Mouse (Mus musculus) inflammation-experienced regulatory T-cells, adult 6 months (primary cell): Measurements from ENCODE around the gene Tmem183a. TPM values are rescaled to one million over a fixed set of nuclear protein-coding genes. Genes with fewer than 3 reads are reported as not detected.
A peak's percentile ranks its signal among the peaks of the same experiment; 100 is the strongest.

ENCODE experiments used
- ATAC-seq: one replicate; pipeline ENCODE4 v1.8.0; 2017
- polyA plus RNA-seq, 3 experiments: library from polyadenylated mRNA; unstranded; fragments of 100-300 nt; shearing (Covaris generic); gene quantifications; one replicate each; pipeline ENCODE4 v1.2.1; 2017

The Tmem183a gene
- 10 to 100 TPM; 25.8 to 26.9 (median 26.6) TPM for polyA plus RNA-seq

GRCm38 (mm10) chr1:134361857-134362212, at the start of gene Tmem183a:
Tmem183a (minus strand) TSS chr1:134361979.
- ATAC-seq: peak; percentile 96

- ATAC-seq: no peak
These were observed 46.3 kb upstream of the Tmem183a start for GRCm38 (mm10) chr1:134408080-134408479.

DNA sequence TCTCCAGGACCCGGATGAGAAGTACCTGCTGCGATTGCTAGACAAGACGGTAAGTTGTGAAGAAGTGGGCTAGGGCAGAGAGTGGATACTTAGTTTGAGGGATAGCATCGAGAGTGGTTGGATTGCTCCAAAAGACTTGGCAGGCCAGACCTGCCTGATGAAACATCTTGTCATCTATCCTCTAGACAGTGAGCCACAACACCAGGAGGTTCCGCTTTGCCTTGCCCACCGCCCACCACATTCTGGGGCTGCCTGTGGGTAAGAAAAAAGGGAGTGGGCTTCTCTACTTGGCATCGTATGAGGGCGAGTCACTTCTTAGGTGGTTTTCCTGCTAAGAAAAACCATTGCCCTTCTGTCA, 44.6 kb upstream of the Tmem183a start:
- ATAC-seq: no peak

DNA sequence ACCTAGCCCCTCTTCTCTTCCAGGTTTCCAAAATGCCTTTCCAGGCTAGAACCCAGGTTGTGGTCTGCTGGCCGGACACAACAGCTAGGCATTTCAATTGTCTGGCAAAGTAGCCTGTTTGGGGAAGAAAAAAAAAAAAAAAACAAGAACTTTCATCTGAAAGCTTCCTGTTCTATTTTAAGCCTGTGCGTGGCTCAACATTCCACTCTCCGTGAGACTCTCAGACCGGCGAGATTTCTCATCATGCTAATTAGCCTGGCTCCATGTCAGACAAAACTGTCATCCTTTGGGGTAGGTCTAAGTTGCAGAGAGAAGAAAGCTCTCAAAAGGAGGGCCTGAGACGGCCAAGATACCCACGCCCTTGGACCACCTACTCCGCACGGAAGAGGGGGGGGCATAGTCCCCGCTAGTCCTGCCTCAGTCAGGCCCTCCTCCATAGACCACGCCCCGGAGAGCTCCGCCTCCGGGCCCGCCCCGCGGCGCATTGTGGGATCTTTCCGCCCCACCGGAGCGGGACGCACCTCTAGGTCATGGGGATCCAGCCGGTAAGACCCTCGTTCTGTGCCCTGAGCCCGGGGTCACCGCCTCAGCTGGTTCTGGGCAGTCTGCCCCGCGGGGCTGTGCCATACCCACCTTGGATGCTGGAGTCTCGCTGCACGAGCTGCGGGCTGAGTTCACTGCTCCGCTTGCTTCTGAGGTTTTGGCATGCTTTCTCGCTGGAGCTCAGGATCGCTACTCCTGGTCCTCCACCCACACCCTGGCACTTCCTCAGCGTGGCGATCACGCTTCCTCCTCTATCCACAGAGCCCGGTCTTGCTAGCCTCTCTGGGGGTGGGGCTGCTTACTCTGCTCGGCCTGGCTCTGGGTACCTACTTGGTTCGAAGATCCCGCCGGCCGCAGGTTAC, 44.0 kb upstream of the Tmem183a start, which contains the start of gene Cyb5r1:
TSS of gene Cyb5r1 (plus strand) at position 51 of the 905 bp plus-strand sequence.
- peak; percentile 94 for ATAC-seq

GRCm38 (mm10) chr1:134399735-134400134, 38.0 kb upstream of the Tmem183a start:
- ATAC-seq: no peak

GRCm38 (mm10) chr1:134398210-134398609, 36.4 kb upstream of the Tmem183a start:
- no peak for ATAC-seq

GRCm38 (mm10) chr1:134393827-134394226, 32.0 kb upstream of the Tmem183a start:
- ATAC-seq: no peak

- no peak for ATAC-seq
These were observed 23.9 kb upstream of the Tmem183a start, which contains the start of gene 4933406M09Rik for GRCm38 (mm10) chr1:134385666-134386065. 4933406M09Rik (plus strand) TSS chr1:134385940.

DNA sequence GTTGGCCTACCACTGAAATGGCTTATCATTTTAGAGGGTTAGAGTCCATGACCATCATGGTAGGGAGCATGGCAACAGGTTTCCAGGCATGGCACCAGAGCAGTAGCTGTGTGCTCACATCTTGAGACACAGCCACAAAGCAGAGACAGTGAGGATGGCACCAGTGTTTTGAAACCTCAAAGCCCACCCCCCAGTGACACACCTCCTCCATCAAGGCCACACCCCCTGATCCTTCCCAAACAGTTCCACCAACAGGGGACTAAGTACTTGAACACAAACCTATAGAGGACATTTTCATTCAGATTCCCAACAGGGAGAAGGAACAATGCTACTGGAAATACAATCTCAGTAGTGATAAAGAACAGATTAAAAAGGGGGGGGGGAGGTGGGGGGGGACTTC, 23.4 kb upstream of the Tmem183a start:
- ATAC-seq: no peak

DNA sequence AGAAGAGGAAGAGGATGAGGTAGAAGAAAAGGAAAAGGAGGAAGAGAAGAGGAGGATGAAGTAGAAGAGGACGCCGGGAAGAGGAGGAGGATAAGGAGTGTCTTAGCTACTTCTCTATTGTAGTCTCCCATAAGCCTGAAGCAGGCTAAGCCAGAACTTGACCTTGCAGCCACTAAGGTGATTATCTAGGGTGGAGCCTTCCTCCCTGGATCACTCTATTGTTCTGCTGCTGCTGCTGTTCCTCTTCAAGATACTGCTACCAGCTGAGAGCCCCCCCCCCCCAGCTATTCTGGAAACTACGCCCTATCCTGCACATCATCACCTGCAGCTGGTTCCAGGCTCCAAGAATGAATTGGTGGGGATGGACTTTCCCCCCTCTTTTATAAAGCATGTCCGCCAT, 22.8 kb upstream of the Tmem183a start:
- ATAC-seq: no peak

- no peak for ATAC-seq
These were observed 20.2 kb upstream of the Tmem183a start for GRCm38 (mm10) chr1:134381795-134382625.

DNA sequence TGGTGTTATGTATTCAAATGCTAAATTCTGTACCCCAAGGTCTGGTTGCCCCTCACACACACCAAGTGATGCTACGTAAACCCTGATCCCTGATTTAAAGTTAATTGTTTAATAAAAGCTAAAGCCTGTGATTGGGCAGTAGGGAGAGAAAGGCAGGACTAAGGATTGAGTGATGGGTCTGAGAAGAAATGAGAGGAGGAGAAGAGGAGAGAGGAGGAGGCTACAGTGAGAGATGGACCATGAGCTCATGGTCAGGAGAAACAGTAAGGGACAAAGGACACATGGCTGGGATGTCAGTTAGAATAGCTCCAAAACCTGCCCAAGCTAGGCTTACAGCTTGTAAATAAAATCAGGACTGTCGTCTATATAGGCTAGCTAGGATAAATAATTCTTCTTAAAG, 19.3 kb upstream of the Tmem183a start:
- ATAC-seq: no peak

- no peak for ATAC-seq
These were observed 12.3 kb upstream of the Tmem183a start for GRCm38 (mm10) chr1:134374124-134374523.

- ATAC-seq: no peak
These were observed 7.1 kb upstream of the Tmem183a start for GRCm38 (mm10) chr1:134368777-134369337.

DNA sequence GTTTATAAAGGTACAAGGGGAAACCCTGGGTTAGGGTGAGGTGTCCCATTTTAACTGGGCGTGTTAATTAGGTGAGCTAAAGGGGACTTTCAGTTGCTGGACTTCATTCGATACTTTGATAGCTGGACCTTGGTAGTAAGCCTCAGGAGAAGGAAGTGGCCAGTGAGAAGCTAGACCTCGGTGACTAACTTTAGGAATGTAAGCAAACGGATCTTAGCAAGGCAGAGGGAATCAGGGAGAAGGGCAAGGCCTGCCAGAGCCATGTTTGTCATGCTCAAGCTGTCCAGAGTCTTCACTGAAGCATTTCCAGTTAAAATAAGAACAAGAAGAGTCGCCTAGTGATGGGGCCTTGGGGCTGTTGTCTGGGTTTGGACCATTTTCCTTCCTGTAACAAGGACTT, 3.7 kb upstream of the Tmem183a start:
- no peak for ATAC-seq

DNA sequence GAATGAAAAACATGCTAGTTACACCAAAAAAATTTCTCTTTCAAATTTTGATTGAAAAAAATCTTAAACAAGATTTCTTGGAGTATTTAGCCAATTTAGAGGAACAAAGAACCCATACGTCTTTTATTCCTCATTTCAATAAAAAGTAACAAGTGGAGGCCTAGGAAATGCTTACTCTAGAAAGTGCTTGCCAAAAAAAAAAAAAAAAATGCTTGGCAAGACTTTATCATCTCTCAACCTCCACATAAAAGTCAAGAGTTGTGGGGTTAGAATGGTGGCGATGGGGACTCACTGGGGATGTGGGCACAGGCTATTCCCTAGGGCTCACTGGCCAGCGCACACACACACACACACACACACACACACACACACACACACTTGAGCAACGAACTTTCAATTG, 1.4 kb upstream of the Tmem183a start:
- ATAC-seq: no peak

DNA sequence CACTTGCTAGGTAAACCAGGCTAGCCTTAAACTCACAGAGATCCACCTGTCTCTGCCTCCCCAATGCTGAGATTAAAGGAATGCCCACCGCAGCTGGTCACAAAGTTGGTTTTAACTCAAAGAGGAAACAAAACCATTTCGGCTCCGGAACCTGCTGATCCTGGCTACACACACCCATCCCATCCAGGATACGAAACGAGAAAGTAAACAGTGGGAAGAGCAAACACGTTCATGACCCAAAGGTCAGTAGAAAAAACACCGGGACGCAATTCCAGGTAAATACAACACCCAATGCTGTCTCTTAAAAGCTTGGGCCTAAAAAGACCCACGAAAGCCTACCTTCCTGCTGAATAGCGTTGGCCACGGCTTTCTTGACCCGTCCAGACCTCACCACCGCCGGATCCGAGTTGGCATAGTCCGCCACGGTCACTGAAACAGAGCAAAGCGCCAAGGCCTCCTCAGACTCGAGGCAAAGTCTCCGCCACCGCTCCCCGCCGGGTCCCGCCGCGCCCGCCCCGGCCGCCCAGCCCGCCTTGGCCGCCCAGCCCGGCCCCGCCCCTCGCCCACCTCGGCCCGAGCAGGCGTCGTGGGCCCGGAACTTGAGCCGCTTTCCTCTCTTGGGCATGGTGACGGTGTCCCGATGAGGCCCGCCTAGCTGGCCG, 453 bp downstream of the Tmem183a start:
- ATAC-seq: no peak

DNA sequence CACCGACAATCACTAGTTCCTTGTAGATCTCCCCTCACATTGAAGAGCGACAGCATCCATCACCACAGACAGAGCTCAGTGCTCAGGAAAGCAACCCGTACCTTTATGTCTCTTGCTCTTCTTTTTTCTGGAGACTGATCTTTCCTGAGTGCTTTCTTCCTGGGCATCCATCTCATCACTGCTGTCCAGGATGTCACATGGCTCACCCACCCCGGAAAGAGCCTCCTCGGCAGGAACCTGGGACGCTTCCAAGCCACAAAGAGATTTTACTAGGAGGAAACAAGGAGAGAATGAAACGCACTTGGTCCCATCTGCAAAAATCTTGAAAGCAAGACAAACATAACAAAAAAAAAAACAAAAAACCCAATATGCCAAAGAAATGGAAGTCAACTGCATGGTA, 1.1 kb downstream of the Tmem183a start:
- ATAC-seq: no peak

DNA sequence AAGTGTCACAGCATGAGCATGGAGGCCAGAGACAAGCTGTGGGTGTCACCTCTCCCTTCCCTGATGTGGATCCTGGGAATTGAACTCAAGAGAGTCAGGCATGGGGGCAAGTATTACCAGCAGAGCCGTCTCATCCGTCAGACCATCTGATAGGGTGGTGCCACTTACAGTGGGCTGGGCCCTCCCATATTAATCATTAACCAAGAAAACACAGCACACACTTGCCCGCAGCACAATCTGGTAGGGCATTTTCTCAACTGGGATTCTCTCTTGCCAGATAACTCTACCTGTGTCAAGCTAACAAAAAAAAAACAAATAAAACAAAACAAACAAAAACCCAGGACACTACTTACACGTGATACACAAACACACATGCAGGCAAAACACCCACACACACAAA, 4.3 kb downstream of the Tmem183a start:
- ATAC-seq: no peak

- no peak for ATAC-seq
These were observed 8.5 kb downstream of the Tmem183a start for GRCm38 (mm10) chr1:134353326-134353725.

- ATAC-seq: no peak
These were observed 14.0 kb downstream of the Tmem183a start for GRCm38 (mm10) chr1:134347791-134348190.

- no peak for ATAC-seq
These were observed 16.7 kb downstream of the Tmem183a start for GRCm38 (mm10) chr1:134345075-134345474.
